Mouse (Mus musculus) frontal cortex, adult (tissue): Measurements from ENCODE around the gene Zswim8.

Experiments
- ATAC-seq: cut with Nextera tagmentation; 2 replicates; pipeline ENCODE4 v1.9.2; 2017; ENCODE audit warnings: mild to moderate bottlenecking, moderate library complexity, mixed read lengths; ENCODE audit not compliant: low TSS enrichment

Gene Zswim8

DNA sequence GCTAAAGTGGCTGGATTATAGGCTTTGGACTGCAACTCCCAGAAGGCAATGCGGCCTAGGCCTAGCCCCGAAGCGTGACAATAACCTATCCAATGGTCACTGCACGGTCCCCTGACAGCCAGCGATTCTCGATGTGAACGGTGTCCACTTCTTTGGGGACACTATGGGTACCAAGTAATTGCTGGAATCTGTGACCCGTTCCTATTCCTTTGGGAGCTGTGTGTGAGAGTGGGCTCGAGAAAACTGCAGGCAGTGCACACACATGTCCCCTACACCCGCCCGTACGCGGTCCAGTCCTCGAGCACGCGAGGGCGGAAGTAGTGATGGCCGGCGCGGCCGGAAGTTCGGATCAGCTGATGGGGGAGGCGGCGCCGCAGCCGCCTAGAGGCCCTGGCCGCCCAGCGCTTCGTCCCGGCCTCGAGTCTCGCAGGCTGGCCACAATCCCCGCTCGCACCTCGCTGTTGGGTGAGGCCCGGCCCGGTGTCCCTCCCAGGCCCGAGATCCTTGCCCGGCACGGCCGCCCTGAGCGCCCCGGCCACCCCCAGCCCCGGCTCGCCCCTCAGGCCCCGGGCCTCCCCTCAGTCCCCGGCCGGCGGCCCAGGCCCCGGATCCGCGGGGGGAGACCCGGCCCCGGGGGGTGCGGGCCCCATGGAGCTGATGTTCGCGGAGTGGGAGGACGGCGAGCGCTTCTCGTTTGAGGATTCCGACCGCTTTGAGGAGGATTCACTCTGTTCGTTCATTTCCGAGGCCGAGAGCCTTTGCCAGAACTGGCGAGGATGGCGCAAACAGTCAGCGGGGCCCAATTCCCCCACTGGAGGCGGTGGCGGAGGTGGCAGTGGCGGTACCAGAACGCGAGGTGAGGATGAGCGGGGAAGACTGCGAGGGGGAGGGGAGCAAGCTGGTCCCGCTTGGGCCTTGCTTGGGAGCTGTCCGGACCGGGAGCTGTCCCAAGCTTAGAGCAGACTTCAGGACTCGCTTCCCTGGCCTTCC is at the start of gene Zswim8:
Gene Zswim8, plus strand, starts transcription at position 352 of the 990 bp plus-strand sequence.
- ATAC-seq = peak; percentile 90

DNA sequence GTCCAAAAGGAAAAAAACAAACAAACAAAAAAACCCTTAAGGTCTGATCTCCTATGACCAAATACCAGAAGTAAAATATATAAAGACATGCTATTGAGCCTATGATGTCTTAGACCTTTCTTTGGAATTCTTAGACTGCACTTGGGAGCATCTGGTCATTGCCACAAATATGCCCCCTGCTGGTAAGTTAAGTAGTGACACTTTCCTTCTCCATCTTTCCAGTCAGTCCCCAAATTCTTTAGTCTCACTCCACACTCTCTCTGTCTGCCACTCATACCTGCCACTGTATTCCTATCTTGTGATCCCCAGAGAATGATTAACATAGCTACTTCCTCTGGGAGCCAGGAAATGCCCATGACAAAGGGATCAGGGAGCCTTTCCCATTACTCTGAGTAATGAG is 49.0 kb upstream of the Zswim8 start:
- ATAC-seq = peak; percentile 26; the same call in 1 of the 2 replicates

DNA sequence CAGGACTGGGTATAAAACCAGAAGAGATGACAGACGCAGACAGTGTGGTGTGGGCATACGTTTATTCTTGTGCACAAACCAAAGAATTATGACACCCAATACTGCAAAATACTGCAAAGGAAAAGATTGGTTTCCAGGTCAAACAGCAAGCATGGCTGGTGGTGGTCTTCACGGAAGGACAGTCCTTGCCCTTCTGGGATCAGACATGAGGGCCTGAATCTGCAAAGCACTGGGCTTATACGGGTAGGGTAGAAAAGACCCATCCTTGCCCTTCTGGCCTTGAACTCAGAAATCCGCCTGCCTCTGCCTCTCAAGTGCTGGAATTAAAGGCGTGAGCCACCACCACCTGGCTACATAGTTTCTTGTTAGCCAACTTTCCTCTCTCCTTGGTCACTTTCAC is 48.5 kb upstream of the Zswim8 start:
- no peak for ATAC-seq

GRCm38 (mm10) chr14:20659687-20660086 is 47.7 kb upstream of the Zswim8 start:
- no peak for ATAC-seq

GRCm38 (mm10) chr14:20660827-20661660 is 46.3 kb upstream of the Zswim8 start:
- peak; percentile 86 for ATAC-seq

GRCm38 (mm10) chr14:20661661-20662331 is 45.6 kb upstream of the Zswim8 start:
- no peak for ATAC-seq

DNA sequence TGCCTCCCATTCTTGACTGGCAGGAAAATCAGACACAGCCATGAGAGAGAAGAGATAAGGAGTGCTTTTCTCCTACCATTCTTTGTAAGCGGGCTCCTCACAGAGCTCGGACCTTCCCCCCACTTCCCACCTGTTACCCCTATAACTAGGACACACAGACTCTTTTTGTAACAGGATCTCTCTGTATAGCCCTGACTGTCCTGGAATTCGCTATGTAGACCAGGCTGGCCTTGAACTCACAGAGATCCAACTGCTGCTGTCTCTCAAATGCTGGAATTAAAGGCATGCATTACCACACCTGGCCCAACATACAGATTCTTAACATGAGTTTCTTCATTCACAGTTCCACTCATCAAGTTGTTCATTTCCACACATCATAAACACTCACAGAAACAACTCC is 44.6 kb upstream of the Zswim8 start:
- no peak for ATAC-seq

- ATAC-seq = no peak
Measured at GRCm38 (mm10) chr14:20663601-20664000, 43.8 kb upstream of the Zswim8 start.

- no peak for ATAC-seq
Measured at GRCm38 (mm10) chr14:20664436-20664835, 42.9 kb upstream of the Zswim8 start.

- ATAC-seq = no peak
Measured at GRCm38 (mm10) chr14:20667469-20667868, 39.9 kb upstream of the Zswim8 start.

DNA sequence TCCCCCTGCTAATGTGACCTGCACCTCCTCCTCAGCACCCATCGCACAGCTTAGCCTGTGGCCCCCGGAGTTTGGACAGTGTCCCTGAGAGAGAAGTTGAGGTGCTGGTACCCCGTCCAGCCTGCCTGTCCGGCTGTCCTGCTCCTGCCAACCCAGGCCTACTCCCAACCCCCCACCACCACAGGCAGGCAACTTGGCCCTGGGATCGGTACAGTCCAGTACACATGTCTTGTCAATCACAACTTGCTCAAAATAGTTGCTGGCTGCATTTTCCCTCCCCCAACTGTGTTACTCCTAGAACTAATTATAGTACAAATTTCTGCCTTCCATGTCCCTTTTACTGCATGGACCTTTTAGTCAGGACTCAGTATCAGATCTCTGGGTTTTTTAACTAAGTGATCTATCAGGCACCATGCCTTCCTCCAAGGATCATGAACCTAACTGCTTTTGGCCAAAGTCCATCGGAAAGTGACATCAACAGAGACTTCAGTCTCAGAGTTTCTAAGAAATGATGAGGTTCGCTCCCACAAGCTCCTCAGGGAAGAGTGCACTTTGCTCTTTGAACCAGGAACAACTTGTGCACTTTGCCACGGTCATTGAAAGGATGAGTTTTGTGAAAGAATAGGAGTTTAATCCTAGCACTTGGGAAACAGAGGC is 39.1 kb upstream of the Zswim8 start, which contains the start of gene Synpo2l:
Gene Synpo2l, minus strand, starts transcription at position 201 of the 657 bp plus-strand sequence.
- no peak for ATAC-seq

- no peak for ATAC-seq
Measured at GRCm38 (mm10) chr14:20672990-20673389, 34.4 kb upstream of the Zswim8 start.

DNA sequence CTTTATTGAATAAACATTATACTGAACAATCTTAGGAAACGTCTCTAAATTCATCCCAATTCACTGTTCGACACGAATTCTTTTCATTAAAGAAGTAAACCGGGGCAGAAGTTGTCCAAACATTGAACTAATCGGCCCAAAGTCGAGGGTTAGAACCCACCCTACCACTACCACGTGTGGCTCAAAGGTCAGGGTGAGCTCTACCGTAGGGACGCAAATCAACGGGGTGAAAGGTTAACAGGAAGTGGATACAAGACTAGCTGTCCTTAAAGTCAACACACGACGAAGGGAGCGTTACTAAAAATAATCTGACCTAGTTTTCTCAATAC is 33.7 kb upstream of the Zswim8 start:
- ATAC-seq = peak; percentile 60

GRCm38 (mm10) chr14:20674064-20674833 is 33.1 kb upstream of the Zswim8 start, which contains the start of gene Sec24c:
Sec24c (plus strand) TSS chr14:20674308.
- peak; percentile 95 for ATAC-seq

DNA sequence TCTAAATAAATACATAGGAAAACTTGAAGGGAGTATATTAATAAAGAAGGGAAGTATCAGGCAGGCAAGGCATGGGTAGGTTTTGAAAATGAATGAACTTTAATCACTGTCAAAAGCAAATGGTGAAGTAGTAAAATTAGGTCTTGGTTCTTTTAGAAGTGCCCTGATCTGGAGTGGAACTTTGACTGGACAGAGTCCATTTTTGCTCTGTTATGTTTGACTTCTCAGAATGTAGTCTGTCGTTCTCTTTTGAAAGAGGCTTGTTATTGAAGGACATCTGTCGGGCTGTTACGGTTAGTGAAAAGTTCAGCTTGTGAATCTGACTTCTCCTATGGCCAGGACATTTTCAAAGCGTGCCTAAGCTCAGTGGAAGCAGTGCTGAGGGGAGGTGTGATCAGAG is 29.4 kb upstream of the Zswim8 start:
- no peak for ATAC-seq

DNA sequence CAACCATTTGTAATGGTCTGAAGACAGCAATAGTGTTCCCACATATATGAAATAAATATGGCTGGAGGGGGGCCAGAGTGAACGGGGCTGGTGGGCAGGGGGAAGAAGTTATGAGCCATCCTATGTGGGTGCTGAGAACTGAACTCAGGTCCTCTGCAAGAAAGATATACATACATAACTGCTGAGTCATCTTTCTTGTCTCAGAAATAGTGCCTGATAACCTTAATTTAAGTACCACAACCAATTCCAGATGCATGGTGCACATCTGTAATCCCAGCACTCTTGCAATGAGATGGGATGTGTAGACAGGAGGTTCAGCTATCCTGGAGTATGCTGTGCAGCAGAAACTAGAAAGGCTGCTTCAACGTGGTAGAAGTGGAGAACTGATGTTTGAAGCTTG is 25.6 kb upstream of the Zswim8 start:
- ATAC-seq = no peak

DNA sequence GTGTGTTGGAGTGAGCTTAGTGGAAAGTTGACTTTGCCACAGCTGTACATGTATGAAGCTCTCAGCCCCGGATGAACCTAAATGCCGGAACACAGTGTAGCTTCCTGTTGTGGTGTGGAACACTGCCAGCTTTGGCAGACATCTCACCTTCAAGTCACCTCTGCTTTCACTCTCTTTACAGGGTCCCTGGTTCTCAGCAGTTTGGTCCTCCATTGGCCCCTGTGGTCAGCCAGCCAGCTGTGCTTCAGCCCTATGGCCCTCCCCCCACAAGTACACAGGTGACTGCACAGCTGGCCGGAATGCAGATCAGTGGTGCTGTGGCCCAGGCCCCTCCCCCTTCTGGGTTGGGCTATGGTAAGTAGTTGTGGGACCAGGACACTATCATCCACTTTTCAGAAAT is 24.9 kb upstream of the Zswim8 start:
- no peak for ATAC-seq

DNA sequence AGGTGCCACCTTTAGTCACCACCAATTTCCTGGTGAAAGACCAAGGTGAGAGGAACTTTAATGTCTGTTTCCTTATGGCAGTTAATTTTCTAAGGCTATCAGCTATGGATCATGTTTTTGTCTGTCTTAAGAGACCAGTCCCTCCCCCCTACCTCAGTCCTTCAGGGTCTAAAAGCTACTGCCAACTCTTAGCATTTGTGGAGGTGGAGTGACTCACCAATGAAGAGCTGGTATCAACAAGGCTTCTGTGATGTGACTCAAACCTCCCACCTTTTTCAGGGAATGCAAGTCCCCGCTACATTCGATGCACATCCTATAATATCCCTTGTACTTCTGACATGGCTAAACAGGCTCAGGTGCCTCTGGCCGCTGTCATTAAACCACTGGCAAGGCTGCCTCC is 20.8 kb upstream of the Zswim8 start:
- ATAC-seq = peak; percentile 82

- no peak for ATAC-seq
Measured at GRCm38 (mm10) chr14:20689009-20689408, 18.3 kb upstream of the Zswim8 start.

- ATAC-seq = no peak
Measured at GRCm38 (mm10) chr14:20691772-20692171, 15.6 kb upstream of the Zswim8 start.
